Mouse (Mus musculus): ENCODE results near the gene Otud1. TPM values are rescaled to one million over a fixed set of nuclear protein-coding genes. Genes with fewer than 3 reads are reported as not detected.

Otud1 gene
- total RNA-seq, 2 experiments from 2014 or later = 2.7 to 5.9 TPM

GRCm38 (mm10) chr2:19665841-19666240, 8.3 kb downstream of the Otud1 start:
- ATAC-seq (replicated peaks; ENCODE audit: low FRiP score, low TSS enrichment, poor library complexity, severe bottlenecking) = no peak

- peak; percentile 68 for ATAC-seq (replicated peaks; ENCODE audit: low FRiP score, low TSS enrichment, poor library complexity, severe bottlenecking)
Observed at GRCm38 (mm10) chr2:19670851-19671688, 13.5 kb downstream of the Otud1 start.

- peak; percentile 86 for ATAC-seq (replicated peaks; ENCODE audit: low FRiP score, low TSS enrichment, poor library complexity, severe bottlenecking)
Observed at GRCm38 (mm10) chr2:19682997-19683396, 25.4 kb downstream of the Otud1 start.

GRCm38 (mm10) chr2:19685489-19686147, 28.1 kb downstream of the Otud1 start:
- ATAC-seq (replicated peaks; ENCODE audit: low FRiP score, low TSS enrichment, poor library complexity, severe bottlenecking) = no peak

GRCm38 (mm10) chr2:19690094-19690493, 32.5 kb downstream of the Otud1 start:
- ATAC-seq (replicated peaks; ENCODE audit: low FRiP score, low TSS enrichment, poor library complexity, severe bottlenecking) = peak; percentile 91

GRCm38 (mm10) chr2:19699573-19700295, 42.2 kb downstream of the Otud1 start:
- peak; percentile 98 for ATAC-seq (replicated peaks; ENCODE audit: low FRiP score, low TSS enrichment, poor library complexity, severe bottlenecking)

- ATAC-seq (replicated peaks; ENCODE audit: low FRiP score, low TSS enrichment, poor library complexity, severe bottlenecking) = no peak
Observed at GRCm38 (mm10) chr2:19701386-19701785, 43.8 kb downstream of the Otud1 start.

GRCm38 (mm10) chr2:19703020-19703613, 45.6 kb downstream of the Otud1 start:
- no peak for ATAC-seq (replicated peaks; ENCODE audit: low FRiP score, low TSS enrichment, poor library complexity, severe bottlenecking)

- ATAC-seq (replicated peaks; ENCODE audit: low FRiP score, low TSS enrichment, poor library complexity, severe bottlenecking) = no peak
Observed at GRCm38 (mm10) chr2:19703670-19704069, 46.1 kb downstream of the Otud1 start.

GRCm38 (mm10) chr2:19704272-19704671, 46.7 kb downstream of the Otud1 start:
- no peak for ATAC-seq (replicated peaks; ENCODE audit: low FRiP score, low TSS enrichment, poor library complexity, severe bottlenecking)

- no peak for ATAC-seq (replicated peaks; ENCODE audit: low FRiP score, low TSS enrichment, poor library complexity, severe bottlenecking)
Observed at GRCm38 (mm10) chr2:19706886-19707285, 49.3 kb downstream of the Otud1 start.

Other genes with a start within 250 kb of the Otud1 start
- gene Ptf1a, start 212.1 kb upstream of the Otud1 start, total RNA-seq (2014; fragmentation: Nextera tagmentation) = not detected in 2 replicates
- not detected in 2 replicates for gene Ptf1a, start 212.1 kb upstream of the Otud1 start, total RNA-seq (2017)
- gene 4921504E06Rik, start 103.8 kb upstream of the Otud1 start, total RNA-seq (2014; fragmentation: Nextera tagmentation) = not detected in 2 replicates
- not detected in 2 replicates for gene 4921504E06Rik, start 103.8 kb upstream of the Otud1 start, total RNA-seq (2017)

Measured in megakaryocyte-erythroid progenitor cell, adult 5-6 weeks (primary cell).